Mouse (Mus musculus): ENCODE measurements around the gene Slc15a4. TPM values are rescaled to one million over a fixed set of nuclear protein-coding genes. Genes with fewer than 3 reads are reported as not detected.

The Slc15a4 gene
- polyA plus RNA-seq, 1 experiment from 2014 or later, result 27.3 TPM

GRCm38 (mm10) chr5:127648046-127648445 is 15.3 kb upstream of the Slc15a4 start:
- no peak for ATAC-seq (ENCODE audit: low FRiP score, low TSS enrichment)
- WGBS, result 81% methylated on average over 6 of the region's 6 CpGs

GRCm38 (mm10) chr5:127641185-127641958 is 8.7 kb upstream of the Slc15a4 start:
- Histone ChIP-seq H3K4me2 (ENCODE audit: low read length) (no peak overlapping the region), H3K9me3 (ENCODE audit: control insufficient read depth, low read length) (no peaks in the 10 kb centered on the region), H3K27me3 (ENCODE audit: control insufficient read depth, insufficient read depth, low read length) (no peaks in the 10 kb centered on the region), H3K4me3 (replicated peaks; ENCODE audit: low read depth, low read length) (no peak overlapping the region), H3K9ac (replicated peaks; ENCODE audit: low read length) (no peak overlapping the region), H3K4me1 (ENCODE audit: control insufficient read depth, insufficient read depth, low read length) (no peaks in the 10 kb centered on the region), H3K27ac (replicated peaks; ENCODE audit: low read depth, low read length) (no peak overlapping the region), H3K36me3 (ENCODE audit: control insufficient read depth, insufficient read depth, low read length) (no peaks in the 10 kb centered on the region)
- ATAC-seq (ENCODE audit: low FRiP score, low TSS enrichment) (no peak), DNase-seq (no peak)
- WGBS, result 95% methylated on average over 15 of the region's 15 CpGs

More at GRCm38 (mm10) chr5:127648046-127648445, 15.3 kb upstream of the Slc15a4 start:
- Histone ChIP-seq H3K9ac (replicated peaks; ENCODE audit: low read length) (no peak overlapping the region), H3K36me3 (ENCODE audit: control insufficient read depth, insufficient read depth, low read length) (no peaks in the 10 kb centered on the region), H3K9me3 (ENCODE audit: control insufficient read depth, low read length) (no peaks in the 10 kb centered on the region), H3K27ac (replicated peaks; ENCODE audit: low read depth, low read length) (no peak overlapping the region), H3K4me1 (ENCODE audit: control insufficient read depth, insufficient read depth, low read length) (no peaks in the 10 kb centered on the region), H3K4me2 (ENCODE audit: low read length) (no peak overlapping the region), H3K4me3 (replicated peaks; ENCODE audit: low read depth, low read length) (no peak overlapping the region), H3K27me3 (ENCODE audit: control insufficient read depth, insufficient read depth, low read length) (no peaks in the 10 kb centered on the region)
- DNase-seq, result peak; percentile 33

GRCm38 (mm10) chr5:127640359-127640758 is 7.7 kb upstream of the Slc15a4 start:
- ATAC-seq (ENCODE audit: low FRiP score, low TSS enrichment), result no peak
- 94% methylated on average over 3 of the region's 3 CpGs for WGBS

GRCm38 (mm10) chr5:127639635-127640034 is 6.9 kb upstream of the Slc15a4 start:
- DNase-seq, result no peak
- Histone ChIP-seq H3K9me3 (ENCODE audit: control insufficient read depth, low read length) (no peaks in the 10 kb centered on the region), H3K27me3 (ENCODE audit: control insufficient read depth, insufficient read depth, low read length) (no peaks in the 10 kb centered on the region), H3K4me3 (replicated peaks; ENCODE audit: low read depth, low read length) (no peak overlapping the region), H3K36me3 (ENCODE audit: control insufficient read depth, insufficient read depth, low read length) (no peaks in the 10 kb centered on the region), H3K4me2 (ENCODE audit: low read length) (no peak overlapping the region), H3K9ac (replicated peaks; ENCODE audit: low read length) (no peak overlapping the region), H3K4me1 (ENCODE audit: control insufficient read depth, insufficient read depth, low read length) (no peaks in the 10 kb centered on the region), H3K27ac (replicated peaks; ENCODE audit: low read depth, low read length) (no peak overlapping the region)
- 95% methylated on average over 13 of the region's 13 CpGs for WGBS
- ATAC-seq (ENCODE audit: low FRiP score, low TSS enrichment), result no peak

More at GRCm38 (mm10) chr5:127640359-127640758, 7.7 kb upstream of the Slc15a4 start:
- Histone ChIP-seq H3K4me3 (replicated peaks; ENCODE audit: low read depth, low read length) (no peak overlapping the region), H3K4me1 (ENCODE audit: control insufficient read depth, insufficient read depth, low read length) (no peaks in the 10 kb centered on the region), H3K27me3 (ENCODE audit: control insufficient read depth, insufficient read depth, low read length) (no peaks in the 10 kb centered on the region), H3K9ac (replicated peaks; ENCODE audit: low read length) (no peak overlapping the region), H3K9me3 (ENCODE audit: control insufficient read depth, low read length) (no peaks in the 10 kb centered on the region), H3K27ac (replicated peaks; ENCODE audit: low read depth, low read length) (no peak overlapping the region), H3K4me2 (ENCODE audit: low read length) (no peak overlapping the region), H3K36me3 (ENCODE audit: control insufficient read depth, insufficient read depth, low read length) (no peaks in the 10 kb centered on the region)
- no peak for DNase-seq

- H3K4me3 ChIP-seq (replicated peaks; ENCODE audit: low read depth, low read length), result no peak overlapping the region
- DNase-seq (no peak), ATAC-seq (ENCODE audit: low FRiP score, low TSS enrichment) (no peak)
- H3K9me3 ChIP-seq (ENCODE audit: control insufficient read depth, low read length), result no peaks in the 10 kb centered on the region
- H3K27ac ChIP-seq (replicated peaks; ENCODE audit: low read depth, low read length), result no peak overlapping the region
- WGBS, result 82% methylated on average over 6 of the region's 6 CpGs
- H3K27me3 ChIP-seq (ENCODE audit: control insufficient read depth, insufficient read depth, low read length), result no peaks in the 10 kb centered on the region
- no peaks in the 10 kb centered on the region for H3K36me3 ChIP-seq (ENCODE audit: control insufficient read depth, insufficient read depth, low read length)
- H3K4me2 ChIP-seq (ENCODE audit: low read length), result no peak overlapping the region
- H3K9ac ChIP-seq (replicated peaks; ENCODE audit: low read length), result no peak overlapping the region
- H3K4me1 ChIP-seq (ENCODE audit: control insufficient read depth, insufficient read depth, low read length), result no peaks in the 10 kb centered on the region
Measured at GRCm38 (mm10) chr5:127639067-127639605, 6.4 kb upstream of the Slc15a4 start.

GRCm38 (mm10) chr5:127638177-127638576 is 5.5 kb upstream of the Slc15a4 start:
- no peaks in the 10 kb centered on the region for H3K36me3 ChIP-seq (ENCODE audit: control insufficient read depth, insufficient read depth, low read length)
- ATAC-seq (ENCODE audit: low FRiP score, low TSS enrichment), result no peak
- DNase-seq, result no peak
- H3K27me3 ChIP-seq (ENCODE audit: control insufficient read depth, insufficient read depth, low read length), result no peaks in the 10 kb centered on the region
- 94% methylated on average over 2 of the region's 2 CpGs for WGBS
- H3K27ac ChIP-seq (replicated peaks; ENCODE audit: low read depth, low read length), result no peak overlapping the region
- H3K4me2 ChIP-seq (ENCODE audit: low read length), result no peak overlapping the region
- no peak overlapping the region for H3K9ac ChIP-seq (replicated peaks; ENCODE audit: low read length)
- H3K4me3 ChIP-seq (replicated peaks; ENCODE audit: low read depth, low read length), result no peak overlapping the region
- no peaks in the 10 kb centered on the region for H3K4me1 ChIP-seq (ENCODE audit: control insufficient read depth, insufficient read depth, low read length)
- no peaks in the 10 kb centered on the region for H3K9me3 ChIP-seq (ENCODE audit: control insufficient read depth, low read length)

- H3K9ac ChIP-seq (replicated peaks; ENCODE audit: low read length), result no peak overlapping the region
- H3K27me3 ChIP-seq (ENCODE audit: control insufficient read depth, insufficient read depth, low read length), result no peaks in the 10 kb centered on the region
- 73% methylated on average over 4 of the region's 4 CpGs for WGBS
- no peak overlapping the region for H3K4me2 ChIP-seq (ENCODE audit: low read length)
- no peaks in the 10 kb centered on the region for H3K4me1 ChIP-seq (ENCODE audit: control insufficient read depth, insufficient read depth, low read length)
- no peak overlapping the region for H3K4me3 ChIP-seq (replicated peaks; ENCODE audit: low read depth, low read length)
- ATAC-seq (ENCODE audit: low FRiP score, low TSS enrichment) (no peak), DNase-seq (no peak)
- H3K9me3 ChIP-seq (ENCODE audit: control insufficient read depth, low read length), result no peaks in the 10 kb centered on the region
- no peaks in the 10 kb centered on the region for H3K36me3 ChIP-seq (ENCODE audit: control insufficient read depth, insufficient read depth, low read length)
- H3K27ac ChIP-seq (replicated peaks; ENCODE audit: low read depth, low read length), result no peak overlapping the region
Measured at GRCm38 (mm10) chr5:127637622-127638021, 4.9 kb upstream of the Slc15a4 start.

- no peaks in the 10 kb centered on the region for H3K36me3 ChIP-seq (ENCODE audit: control insufficient read depth, insufficient read depth, low read length)
- no peaks in the 10 kb centered on the region for H3K27me3 ChIP-seq (ENCODE audit: control insufficient read depth, insufficient read depth, low read length)
Measured at GRCm38 (mm10) chr5:127633666-127634065, 969 bp upstream of the Slc15a4 start.

GRCm38 (mm10) chr5:127633188-127633587 is 491 bp upstream of the Slc15a4 start:
- no peak for DNase-seq

More at GRCm38 (mm10) chr5:127633666-127634065, 969 bp upstream of the Slc15a4 start:
- Histone ChIP-seq H3K27ac (replicated peaks; ENCODE audit: low read depth, low read length) (no peak overlapping the region), H3K4me1 (ENCODE audit: control insufficient read depth, insufficient read depth, low read length) (no peaks in the 10 kb centered on the region), H3K9me3 (ENCODE audit: control insufficient read depth, low read length) (no peaks in the 10 kb centered on the region), H3K4me3 (replicated peaks; ENCODE audit: low read depth, low read length) (no peak overlapping the region), H3K4me2 (ENCODE audit: low read length) (no peak overlapping the region), H3K9ac (replicated peaks; ENCODE audit: low read length) (no peak overlapping the region)
- WGBS, result 92% methylated on average over 7 of the region's 7 CpGs
- DNase-seq, result no peak
- no peak for ATAC-seq (ENCODE audit: low FRiP score, low TSS enrichment)

More at GRCm38 (mm10) chr5:127633188-127633587, 491 bp upstream of the Slc15a4 start:
- WGBS, result 38% methylated on average over 4 of the region's 4 CpGs
- Histone ChIP-seq H3K4me3 (replicated peaks; ENCODE audit: low read depth, low read length) (peak overlapping the region; percentile 59; the same call in 1 of the 2 replicates), H3K36me3 (ENCODE audit: control insufficient read depth, insufficient read depth, low read length) (no peaks in the 10 kb centered on the region), H3K9me3 (ENCODE audit: control insufficient read depth, low read length) (no peaks in the 10 kb centered on the region), H3K9ac (replicated peaks; ENCODE audit: low read length) (no peak overlapping the region), H3K4me2 (ENCODE audit: low read length) (peak overlapping the region; percentile 97), H3K4me1 (ENCODE audit: control insufficient read depth, insufficient read depth, low read length) (no peaks in the 10 kb centered on the region), H3K27ac (replicated peaks; ENCODE audit: low read depth, low read length) (no peak overlapping the region), H3K27me3 (ENCODE audit: control insufficient read depth, insufficient read depth, low read length) (no peaks in the 10 kb centered on the region)
- no peak for ATAC-seq (ENCODE audit: low FRiP score, low TSS enrichment)

All from midbrain, embryonic 14.5 days (tissue).